Mouse (Mus musculus) C2C12 (cell line): ENCODE results near the gene Catsperg2.
"Not testable (repeated sequence)": the region's sequence is repeated elsewhere in the genome, so short reads cannot be mapped to it uniquely, and the experiment has no call there.

Experiments
- CEBPB ChIP-seq: IDR thresholded peaks from one replicate; pipeline ENCODE4 v1.6.1; 2011; ENCODE audit warnings: low read depth, mild to moderate bottlenecking, control low read depth, moderate library complexity
- CTCF ChIP-seq: IDR thresholded peaks from one replicate; pipeline ENCODE4 v1.5.1; 2011; ENCODE audit not compliant: control insufficient read depth, insufficient read depth, insufficient read length
- FOSL1 ChIP-seq: IDR thresholded peaks from one replicate; pipeline ENCODE4 v1.8.0; 2011; ENCODE audit warnings: mild to moderate bottlenecking, low read length; ENCODE audit not compliant: poor library complexity, insufficient read depth, severe bottlenecking
- MAX ChIP-seq: IDR thresholded peaks from one replicate; pipeline ENCODE4 v1.6.1; 2011; ENCODE audit warnings: mild to moderate bottlenecking, control low read depth
- USF1 ChIP-seq: IDR thresholded peaks from one replicate; pipeline ENCODE4 v1.6.1; 2011; ENCODE audit warnings: low read depth, mild to moderate bottlenecking, control low read depth, moderate library complexity

DNA sequence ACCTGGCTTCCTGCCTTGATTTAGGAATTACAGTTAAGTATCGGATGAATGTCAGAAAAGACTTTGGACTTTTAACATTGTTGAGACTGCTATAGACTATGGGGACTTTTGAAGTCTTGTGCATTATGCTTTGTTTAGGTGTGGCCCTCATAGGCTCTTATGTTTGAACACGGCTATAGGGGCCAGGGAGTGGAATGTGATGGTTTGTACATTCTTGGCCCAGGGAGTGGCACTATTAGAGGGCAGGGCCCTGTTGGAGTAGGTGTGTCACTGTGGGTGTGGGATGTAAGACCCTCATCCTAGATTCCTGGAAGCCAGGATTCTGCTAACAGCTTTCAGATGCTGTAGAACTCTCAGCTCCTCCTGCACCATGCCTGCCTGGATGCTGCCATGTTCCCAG lies 17.9 kb downstream of the Catsperg2 start:
- TF ChIP-seq USF1, CTCF, FOSL1, CEBPB, MAX: not testable (repeated sequence)
